Mouse (Mus musculus): ENCODE measurements around the gene Kif1c. TPM values are rescaled to one million over a fixed set of nuclear protein-coding genes. Genes with fewer than 3 reads are reported as not detected.

Gene Kif1c
- polyA plus RNA-seq (2014; fragmentation: Illumina TruSeq; extraction: RNeasy Lipid Tissue Mini Kit (QIAGEN cat#74804); ENCODE audit: low read depth, low replicate concordance), result 97.3 TPM

DNA sequence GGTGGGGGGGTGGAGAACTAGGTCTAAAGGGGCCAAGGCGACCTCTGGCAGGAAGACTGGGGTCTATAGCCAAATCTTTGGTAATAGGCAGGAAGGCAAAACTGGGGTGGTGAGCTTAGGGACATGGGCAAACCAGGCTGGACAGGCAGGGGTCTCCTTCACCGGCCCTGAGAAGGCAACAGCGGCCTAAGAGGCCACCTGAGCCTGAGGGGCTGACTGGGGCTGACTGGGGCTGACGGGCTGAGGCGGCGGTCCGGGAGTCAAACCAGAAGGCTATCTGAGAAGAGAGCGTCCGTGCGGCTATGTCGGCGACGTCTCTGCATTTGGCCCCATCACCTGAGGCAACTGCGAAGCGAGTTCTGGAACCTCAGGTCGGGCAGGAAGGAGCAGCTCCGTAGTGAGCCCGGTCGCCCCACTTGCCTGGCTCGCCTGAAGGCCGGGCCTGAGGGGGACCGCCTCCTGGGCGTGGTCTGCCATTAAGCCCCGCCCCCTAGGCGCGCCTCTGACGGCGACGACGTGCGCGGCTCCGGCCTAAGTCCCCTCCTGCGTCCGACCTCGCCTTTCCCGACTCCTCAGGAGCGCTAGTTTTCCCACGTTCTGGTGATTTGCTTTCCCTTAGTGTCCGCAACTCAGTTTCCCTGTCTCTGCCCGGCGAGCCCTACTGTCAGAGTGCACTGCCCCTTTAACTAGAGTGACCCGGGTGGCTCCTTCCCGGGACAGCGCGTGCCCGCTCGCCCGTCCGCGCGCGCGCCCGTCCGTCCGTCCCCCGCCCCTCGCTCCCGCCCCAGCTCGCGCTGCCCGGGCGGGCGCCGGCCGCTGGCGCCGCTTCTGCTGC, at the start of gene Kif1c, which contains the start of gene Inca1:
Gene Kif1c, plus strand, starts transcription at position 827 of the 835 bp plus-strand sequence.
Gene Inca1, minus strand, starts transcription at position 434 of the 835 bp plus-strand sequence.

DNA sequence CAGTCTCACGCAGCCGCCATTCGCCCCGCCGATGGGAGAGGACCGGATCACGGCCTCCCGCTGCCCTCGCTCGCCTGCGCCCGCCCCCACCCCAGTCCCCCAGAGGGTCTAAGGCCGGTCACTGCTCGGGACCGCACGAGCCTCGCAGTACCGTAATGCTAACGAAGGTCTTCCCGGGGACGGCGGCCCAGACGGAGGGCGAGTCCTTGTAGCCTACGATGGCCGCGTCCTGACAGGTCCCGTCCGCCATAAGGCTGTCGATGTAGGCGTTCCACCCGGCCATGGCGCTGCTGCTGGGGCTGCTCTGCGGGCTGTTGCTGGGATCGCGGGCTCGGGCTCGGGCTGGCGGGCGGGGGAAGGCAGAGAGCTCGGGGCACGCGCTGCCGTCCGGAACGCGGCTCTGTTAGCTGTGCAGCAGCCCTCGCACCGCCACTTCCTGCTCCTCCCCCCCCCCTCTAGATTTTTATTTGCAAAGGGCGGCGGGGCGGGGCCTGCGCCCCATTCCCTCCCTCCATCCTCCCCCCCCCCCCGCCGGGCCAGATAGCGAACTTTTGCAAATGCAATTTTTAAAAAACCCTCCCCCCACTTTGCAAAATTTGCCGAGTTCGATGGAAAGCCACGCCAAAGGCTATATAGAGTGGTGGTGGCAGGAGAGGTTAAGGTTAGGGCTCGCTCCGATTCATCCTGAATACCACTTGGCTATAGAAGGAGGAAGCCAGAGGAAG, 46.0 kb upstream of the Kif1c start, which contains the start of gene Pfn1:
Gene Pfn1, minus strand, starts transcription at position 447 of the 725 bp plus-strand sequence.

DNA sequence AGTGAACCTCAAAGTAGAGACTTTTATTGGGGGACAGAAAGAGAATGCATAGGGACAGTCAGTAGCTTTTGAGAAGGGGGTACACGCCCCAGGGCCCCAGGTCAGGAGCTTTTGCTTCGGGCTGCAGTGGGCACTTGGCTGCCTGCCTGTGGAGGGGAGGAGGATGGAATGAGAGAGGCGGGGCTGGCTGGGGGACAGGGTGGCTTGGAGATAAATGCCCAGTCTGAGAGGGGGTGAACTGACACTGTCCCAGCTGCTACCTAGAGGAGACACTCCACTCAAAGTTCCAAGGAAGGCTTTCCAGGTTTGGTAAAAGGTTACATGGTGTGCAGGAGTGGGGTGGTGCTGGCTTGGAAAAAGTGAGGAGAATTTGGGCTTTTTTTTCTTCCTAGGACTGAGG, 43.4 kb upstream of the Kif1c start, which contains the start of gene Eno3:
Gene Eno3, plus strand, starts transcription at position 239 of the 400 bp plus-strand sequence.

DNA sequence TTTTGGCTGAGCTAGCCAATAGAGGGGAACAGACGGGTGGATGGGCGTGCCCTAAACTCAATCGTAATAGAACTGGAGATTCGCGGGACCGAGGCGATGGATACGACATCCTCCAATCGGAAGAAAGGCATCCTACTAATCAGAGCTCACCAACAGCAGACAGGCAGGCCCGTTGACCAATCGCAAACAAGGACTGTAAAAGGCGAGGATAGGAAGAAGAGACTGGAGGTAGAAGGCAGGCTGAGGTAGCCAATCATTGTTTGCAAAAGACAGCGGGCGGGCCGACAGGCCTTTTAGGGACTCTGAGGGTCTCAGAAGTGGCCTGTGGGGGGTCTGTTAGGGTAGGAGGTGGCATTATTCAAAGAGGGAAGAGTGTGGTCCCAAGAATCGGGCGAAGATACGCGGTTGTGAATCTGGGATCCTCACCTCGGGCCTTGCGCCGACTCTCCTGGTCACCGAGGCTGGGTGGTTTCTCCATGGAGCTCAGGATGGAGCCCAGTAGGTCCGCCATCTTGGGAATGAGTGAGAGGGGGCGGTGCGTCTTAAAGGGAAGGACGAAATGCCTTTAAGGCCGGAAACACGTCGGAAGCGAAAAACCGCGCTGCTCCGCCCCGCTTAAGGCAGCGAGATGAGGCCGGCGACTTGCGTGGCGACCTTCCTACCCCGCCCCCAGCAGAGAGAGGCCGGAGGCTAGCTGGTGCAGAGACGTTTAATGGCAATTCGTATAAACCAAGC, 31.4 kb upstream of the Kif1c start, which contains the start of gene Spag7:
Gene Spag7, minus strand, starts transcription at position 646 of the 735 bp plus-strand sequence.

DNA sequence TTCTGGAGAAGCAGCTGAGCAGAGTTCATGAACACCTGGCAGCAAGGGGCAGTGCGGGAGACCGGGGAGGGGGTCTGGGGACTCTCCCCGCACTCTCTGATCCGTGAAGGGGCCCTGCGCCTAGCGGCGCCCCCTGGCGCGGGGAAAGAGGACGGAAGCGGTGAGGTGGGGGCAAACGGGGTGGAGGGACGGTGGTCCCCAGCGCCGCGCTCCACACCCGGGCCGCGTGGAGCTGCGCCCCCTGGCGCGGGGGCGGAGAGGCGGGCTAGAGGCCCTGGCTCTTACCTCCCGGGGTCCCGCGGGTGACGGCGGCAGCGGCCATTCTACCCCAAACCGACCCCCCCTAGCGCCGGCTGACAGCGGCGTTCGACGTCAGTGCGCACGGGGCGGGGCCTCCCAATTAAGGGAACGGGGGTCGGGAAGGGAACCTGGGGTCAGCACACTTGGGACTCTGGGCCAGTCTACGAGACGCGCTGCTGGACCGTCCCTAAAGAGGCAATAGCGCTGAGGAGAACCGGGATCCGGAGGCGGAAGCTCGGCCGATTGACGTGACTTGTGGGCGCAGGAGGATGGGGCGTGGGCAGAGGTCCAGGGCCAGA, 12.6 kb upstream of the Kif1c start, which contains the start of gene Camta2:
Gene Camta2, minus strand, starts transcription at position 505 of the 599 bp plus-strand sequence.

DNA sequence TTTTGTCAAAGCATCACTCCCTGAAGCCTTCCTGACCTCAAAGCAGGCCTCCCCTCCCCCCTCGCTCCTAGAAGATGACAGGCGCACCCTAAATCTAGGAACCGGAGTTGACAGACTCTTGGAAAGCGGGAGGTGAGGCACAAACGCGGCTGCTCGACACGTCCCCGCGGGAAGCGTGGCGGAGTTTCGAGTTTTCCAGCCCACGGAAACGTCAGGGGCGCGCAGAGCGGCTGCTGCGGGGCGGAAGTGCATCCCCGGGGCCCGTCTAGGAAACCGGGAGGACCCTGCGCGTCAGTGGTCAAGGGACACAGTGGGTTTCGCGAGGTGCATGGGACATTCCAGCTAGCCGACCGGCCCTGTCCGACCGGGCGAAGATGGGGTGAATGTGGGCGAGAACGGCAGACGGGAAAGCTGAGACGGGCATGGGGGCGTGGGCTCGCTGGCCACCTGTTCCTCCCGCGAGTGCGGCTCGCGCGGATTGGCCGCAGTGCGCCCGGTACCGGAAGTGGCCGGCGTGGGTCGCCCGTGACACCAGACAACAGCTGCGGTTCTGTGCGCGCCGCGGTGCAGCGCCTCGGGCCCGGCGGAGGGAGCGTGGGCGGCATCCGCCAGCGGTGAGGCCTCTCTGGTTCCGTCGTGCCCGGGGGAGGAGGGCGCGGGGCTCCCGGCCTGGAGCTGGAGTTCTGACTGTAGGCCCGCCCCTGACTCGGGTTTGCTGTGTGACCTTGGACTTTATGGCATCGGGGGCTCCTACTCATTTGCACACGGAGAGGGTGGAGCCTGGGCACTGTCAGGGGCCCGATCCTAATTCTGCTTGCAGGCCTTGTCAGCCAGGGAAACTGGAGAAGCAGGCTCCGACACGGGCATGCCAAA, 63.8 kb downstream of the Kif1c start, which contains the start of gene Zfp3:
Gene Zfp3, plus strand, starts transcription at position 274 of the 873 bp plus-strand sequence.

Other genes starting within 250 kb of the Kif1c start
- 24.2 TPM for gene Med11, start 248.6 kb upstream of the Kif1c start, polyA plus RNA-seq (2014; fragmentation: Illumina TruSeq; extraction: RNeasy Lipid Tissue Mini Kit (QIAGEN cat#74804); ENCODE audit: low read depth, low replicate concordance)
- 5.6 TPM for gene Zmynd15, start 241.1 kb upstream of the Kif1c start, polyA plus RNA-seq (2014; fragmentation: Illumina TruSeq; extraction: RNeasy Lipid Tissue Mini Kit (QIAGEN cat#74804); ENCODE audit: low read depth, low replicate concordance)
- 14.8 TPM for gene Cxcl16, start 240.6 kb upstream of the Kif1c start, polyA plus RNA-seq (2014; fragmentation: Illumina TruSeq; extraction: RNeasy Lipid Tissue Mini Kit (QIAGEN cat#74804); ENCODE audit: low read depth, low replicate concordance)
- not detected for gene Tm4sf5, start 195.3 kb upstream of the Kif1c start, polyA plus RNA-seq (2014; fragmentation: Illumina TruSeq; extraction: RNeasy Lipid Tissue Mini Kit (QIAGEN cat#74804); ENCODE audit: low read depth, low replicate concordance)
- gene Vmo1, start 185.9 kb upstream of the Kif1c start, polyA plus RNA-seq (2014; fragmentation: Illumina TruSeq; extraction: RNeasy Lipid Tissue Mini Kit (QIAGEN cat#74804); ENCODE audit: low read depth, low replicate concordance), result not detected
- gene Gltpd2, start 181.4 kb upstream of the Kif1c start, polyA plus RNA-seq (2014; fragmentation: Illumina TruSeq; extraction: RNeasy Lipid Tissue Mini Kit (QIAGEN cat#74804); ENCODE audit: low read depth, low replicate concordance), result not detected
- 235 TPM for gene Psmb6, start 175.2 kb upstream of the Kif1c start, polyA plus RNA-seq (2014; fragmentation: Illumina TruSeq; extraction: RNeasy Lipid Tissue Mini Kit (QIAGEN cat#74804); ENCODE audit: low read depth, low replicate concordance)
- gene Gm40193, start 167.6 kb upstream of the Kif1c start, polyA plus RNA-seq (2014; fragmentation: Illumina TruSeq; extraction: RNeasy Lipid Tissue Mini Kit (QIAGEN cat#74804); ENCODE audit: low read depth, low replicate concordance), result not detected
- 19.3 TPM for gene Pld2, start 160.5 kb upstream of the Kif1c start, polyA plus RNA-seq (2014; fragmentation: Illumina TruSeq; extraction: RNeasy Lipid Tissue Mini Kit (QIAGEN cat#74804); ENCODE audit: low read depth, low replicate concordance)
- 74.4 TPM for gene Mink1, start 137.7 kb upstream of the Kif1c start, polyA plus RNA-seq (2014; fragmentation: Illumina TruSeq; extraction: RNeasy Lipid Tissue Mini Kit (QIAGEN cat#74804); ENCODE audit: low read depth, low replicate concordance)
- 9.8 TPM for gene 4930544D05Rik, start 84.7 kb upstream of the Kif1c start, polyA plus RNA-seq (2014; fragmentation: Illumina TruSeq; extraction: RNeasy Lipid Tissue Mini Kit (QIAGEN cat#74804); ENCODE audit: low read depth, low replicate concordance)
- gene Chrne, start 81.3 kb upstream of the Kif1c start, polyA plus RNA-seq (2014; fragmentation: Illumina TruSeq; extraction: RNeasy Lipid Tissue Mini Kit (QIAGEN cat#74804); ENCODE audit: low read depth, low replicate concordance), result 0.88 TPM
- gene Gp1ba, start 61.4 kb upstream of the Kif1c start, polyA plus RNA-seq (2014; fragmentation: Illumina TruSeq; extraction: RNeasy Lipid Tissue Mini Kit (QIAGEN cat#74804); ENCODE audit: low read depth, low replicate concordance), result not detected
- 80.8 TPM for gene Rnf167, start 53.3 kb upstream of the Kif1c start, polyA plus RNA-seq (2014; fragmentation: Illumina TruSeq; extraction: RNeasy Lipid Tissue Mini Kit (QIAGEN cat#74804); ENCODE audit: low read depth, low replicate concordance)
- 126 TPM for gene Slc25a11, start 53.1 kb upstream of the Kif1c start, polyA plus RNA-seq (2014; fragmentation: Illumina TruSeq; extraction: RNeasy Lipid Tissue Mini Kit (QIAGEN cat#74804); ENCODE audit: low read depth, low replicate concordance)
- gene Pfn1, start 45.9 kb upstream of the Kif1c start, polyA plus RNA-seq (2014; fragmentation: Illumina TruSeq; extraction: RNeasy Lipid Tissue Mini Kit (QIAGEN cat#74804); ENCODE audit: low read depth, low replicate concordance), result 446 TPM
- gene Eno3, start 43.3 kb upstream of the Kif1c start, polyA plus RNA-seq (2014; fragmentation: Illumina TruSeq; extraction: RNeasy Lipid Tissue Mini Kit (QIAGEN cat#74804); ENCODE audit: low read depth, low replicate concordance), result 36.3 TPM
- gene Spag7, start 31.1 kb upstream of the Kif1c start, polyA plus RNA-seq (2014; fragmentation: Illumina TruSeq; extraction: RNeasy Lipid Tissue Mini Kit (QIAGEN cat#74804); ENCODE audit: low read depth, low replicate concordance), result 75.7 TPM
- gene Camta2, start 12.4 kb upstream of the Kif1c start, polyA plus RNA-seq (2014; fragmentation: Illumina TruSeq; extraction: RNeasy Lipid Tissue Mini Kit (QIAGEN cat#74804); ENCODE audit: low read depth, low replicate concordance), result 27.5 TPM
- 21.7 TPM for gene Inca1, start 393 bp upstream of the Kif1c start, polyA plus RNA-seq (2014; fragmentation: Illumina TruSeq; extraction: RNeasy Lipid Tissue Mini Kit (QIAGEN cat#74804); ENCODE audit: low read depth, low replicate concordance)
- gene Zfp3, start 63.7 kb downstream of the Kif1c start, polyA plus RNA-seq (2014; fragmentation: Illumina TruSeq; extraction: RNeasy Lipid Tissue Mini Kit (QIAGEN cat#74804); ENCODE audit: low read depth, low replicate concordance), result 6.4 TPM
- 0.79 TPM for gene Scimp, start 112.0 kb downstream of the Kif1c start, polyA plus RNA-seq (2014; fragmentation: Illumina TruSeq; extraction: RNeasy Lipid Tissue Mini Kit (QIAGEN cat#74804); ENCODE audit: low read depth, low replicate concordance)
- 17.2 TPM for gene Rabep1, start 144.2 kb downstream of the Kif1c start, polyA plus RNA-seq (2014; fragmentation: Illumina TruSeq; extraction: RNeasy Lipid Tissue Mini Kit (QIAGEN cat#74804); ENCODE audit: low read depth, low replicate concordance)

Data from adipose tissue, adult 10 weeks (tissue).